Mouse (Mus musculus): ENCODE measurements around the gene Mydgf.

GRCm38 (mm10) chr17:56207963-56208530 lies 24.3 kb upstream of the Mydgf start:
- no peak for TF ChIP-seq POLR2A (IDR thresholded peaks at IDR 0.05; ENCODE audit: control insufficient read depth, low read depth, low read length)
- no peak for TF ChIP-seq CTCF (IDR thresholded peaks at IDR 0.05; ENCODE audit: control insufficient read depth, insufficient read depth, insufficient replicate concordance, low read depth, low read length)
